Mouse (Mus musculus) stomach, embryonic 16.5 days (tissue): ENCODE results near the gene Galc. TPM values are rescaled to one million over a fixed set of nuclear protein-coding genes. Genes with fewer than 3 reads are reported as not detected.

Source experiments
- ATAC-seq: fragments of 200-750 bp; cut with Nextera tagmentation; 2 replicates; pipeline ENCODE4 v1.8.0; 2017; ENCODE audit warnings: moderate number of reproducible peaks, moderate TSS enrichment; ENCODE audit not compliant: insufficient read depth, low FRiP score
- H3K27ac ChIP-seq: fragments of 300-500 bp; sonication (generic); 2 replicates; pipeline ENCODE4 v1.5.1; 2014; ENCODE audit warnings: low read length
- H3K27me3 ChIP-seq: fragments of 300-500 bp; sonication (generic); 2 replicates; pipeline ENCODE4 v1.6.1; 2014; ENCODE audit warnings: low read length, control low read depth, mixed read lengths; ENCODE audit not compliant: control insufficient read depth, insufficient read depth
- H3K36me3 ChIP-seq: fragments of 300-500 bp; sonication (generic); 2 replicates; pipeline ENCODE4 v1.6.1; 2014; ENCODE audit warnings: low read length; ENCODE audit not compliant: control insufficient read depth, insufficient read depth
- H3K4me1 ChIP-seq: fragments of 300-500 bp; sonication (generic); 2 replicates; pipeline ENCODE4 v1.6.1; 2014; ENCODE audit warnings: low read length, control low read depth, mixed read lengths; ENCODE audit not compliant: control insufficient read depth, insufficient read depth
- H3K4me2 ChIP-seq: fragments of 300-500 bp; sonication (generic); 2 replicates; pipeline ENCODE4 v1.6.1; 2014; ENCODE audit warnings: low read depth, low read length, mixed read lengths
- H3K4me3 ChIP-seq: fragments of 300-500 bp; sonication (generic); replicated peaks from 2 replicates; pipeline ENCODE4 v1.5.1; 2014; ENCODE audit warnings: mild to moderate bottlenecking, low read length
- H3K9ac ChIP-seq: fragments of 300-500 bp; sonication (generic); 2 replicates; pipeline ENCODE4 v1.6.1; 2014; ENCODE audit warnings: low read length
- H3K9me3 ChIP-seq: fragments of 300-500 bp; sonication (generic); replicated peaks from 2 replicates; pipeline ENCODE4 v1.6.1; 2016; ENCODE audit warnings: low read length, control low read depth; ENCODE audit not compliant: control insufficient read depth
- WGBS: fragments of 180-500 bp; shearing (Covaris S2); extraction: QIAGEN DNeasy Blood & Tissue Kit; methylation state at CpG from one replicate; pipeline ENCODE4 v1.1.7; 2014; 5-methylcytosine and 5-hydroxymethylcytosine counted together
- polyA plus RNA-seq: library from polyadenylated mRNA; unstranded; fragments of >200 nt; fragmentation: Nextera tagmentation; extraction: Ambion mirVana; gene quantifications from 2 replicates; pipeline ENCODE4 v1.2.1, GENCODE M21; 2015

Galc gene
- polyA plus RNA-seq, 1 experiment from 2014 or later: 6.6 TPM

GRCm38 (mm10) chr12:98180235-98180800 lies 78.9 kb downstream of the Galc start:
- no peaks in the 10 kb centered on the region for H3K36me3 ChIP-seq
- no peak overlapping the region for H3K4me3 ChIP-seq
- H3K27me3 ChIP-seq: peaks cover 4% of the 10 kb centered on the region; the same call in 1 of the 2 replicates
- H3K9ac ChIP-seq: no peak overlapping the region
- 94% methylated on average over 16 of the region's 16 CpGs for WGBS
- H3K4me1 ChIP-seq: no peaks in the 10 kb centered on the region
- H3K9me3 ChIP-seq: no peaks in the 10 kb centered on the region
- no peak for ATAC-seq
- no peak overlapping the region for H3K4me2 ChIP-seq
- H3K27ac ChIP-seq: no peak overlapping the region

GRCm38 (mm10) chr12:98179496-98179895 lies 79.8 kb downstream of the Galc start:
- Histone ChIP-seq H3K27ac (no peak overlapping the region), H3K9me3 (no peaks in the 10 kb centered on the region), H3K4me3 (no peak overlapping the region), H3K27me3 (peaks cover 4% of the 10 kb centered on the region; the same call in 1 of the 2 replicates), H3K4me2 (no peak overlapping the region), H3K9ac (no peak overlapping the region), H3K36me3 (no peaks in the 10 kb centered on the region), H3K4me1 (no peaks in the 10 kb centered on the region)
- ATAC-seq: no peak
- 80% methylated on average over 1 of the region's 1 CpGs for WGBS

GRCm38 (mm10) chr12:98176632-98177031 lies 82.6 kb downstream of the Galc start:
- H3K9me3 ChIP-seq: no peaks in the 10 kb centered on the region
- H3K4me1 ChIP-seq: no peaks in the 10 kb centered on the region
- no peak overlapping the region for H3K27ac ChIP-seq
- no peaks in the 10 kb centered on the region for H3K36me3 ChIP-seq
- H3K9ac ChIP-seq: no peak overlapping the region
- no peak overlapping the region for H3K4me3 ChIP-seq
- WGBS: 85% methylated on average over 2 of the region's 2 CpGs
- ATAC-seq: no peak
- H3K4me2 ChIP-seq: no peak overlapping the region
- no peaks in the 10 kb centered on the region for H3K27me3 ChIP-seq

GRCm38 (mm10) chr12:98161901-98162300 lies 97.4 kb downstream of the Galc start:
- no peak for ATAC-seq
- Histone ChIP-seq H3K9ac (no peak overlapping the region), H3K27me3 (no peaks in the 10 kb centered on the region), H3K9me3 (no peaks in the 10 kb centered on the region), H3K4me1 (no peaks in the 10 kb centered on the region), H3K27ac (no peak overlapping the region), H3K4me2 (no peak overlapping the region), H3K36me3 (no peaks in the 10 kb centered on the region), H3K4me3 (no peak overlapping the region)
- 91% methylated on average over 3 of the region's 3 CpGs for WGBS

- 80% methylated on average over 6 of the region's 6 CpGs for WGBS
These were observed 98.4 kb downstream of the Galc start for GRCm38 (mm10) chr12:98160867-98161266.

More at GRCm38 (mm10) chr12:98160867-98161266, 98.4 kb downstream of the Galc start:
- no peaks in the 10 kb centered on the region for H3K36me3 ChIP-seq
- no peak overlapping the region for H3K9ac ChIP-seq
- no peak overlapping the region for H3K4me2 ChIP-seq
- no peak overlapping the region for H3K27ac ChIP-seq
- no peak for ATAC-seq
- H3K4me1 ChIP-seq: no peaks in the 10 kb centered on the region
- no peak overlapping the region for H3K4me3 ChIP-seq
- H3K9me3 ChIP-seq: no peaks in the 10 kb centered on the region
- H3K27me3 ChIP-seq: no peaks in the 10 kb centered on the region

Other genes starting within 250 kb of the Galc start
- 3.1 and 4.4 TPM in 2 replicates for gene Gpr65, start 9.2 kb upstream of the Galc start, polyA plus RNA-seq